Mouse (Mus musculus): ENCODE results near the gene Gsc.

DNA sequence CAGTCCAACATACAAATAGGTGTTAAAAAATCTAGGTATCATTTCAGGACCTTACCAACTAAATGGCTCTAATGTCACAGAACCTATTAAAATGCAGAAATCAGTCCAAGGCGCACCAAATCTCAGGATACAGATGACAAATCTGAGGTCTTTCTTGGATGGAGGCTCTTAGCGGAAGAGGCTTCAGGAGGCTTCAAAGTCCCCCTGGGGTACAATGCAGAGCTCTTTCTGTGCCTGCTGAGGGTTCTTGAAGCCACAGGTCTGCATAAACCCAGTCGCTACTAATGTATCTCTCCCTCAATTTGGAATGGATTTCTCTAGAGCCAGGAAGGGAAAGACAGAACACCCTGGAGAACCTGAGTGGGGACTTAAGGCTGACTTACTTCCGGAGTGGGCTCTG lies 5.1 kb upstream of the Gsc start:
- TF ChIP-seq CTCF (IDR thresholded peaks at IDR 0.05; ENCODE audit: extremely low read depth, insufficient read depth, low read length), result no peak
- no peak for TF ChIP-seq POLR2A (IDR thresholded peaks at IDR 0.05; ENCODE audit: extremely low read depth, insufficient read depth, low read length)

Data from cortical plate, adult 2 months (tissue).